Mouse (Mus musculus) heart, embryonic 11.5 days (tissue): ENCODE measurements around the gene Dio1. TPM values are rescaled to one million over a fixed set of nuclear protein-coding genes. Genes with fewer than 3 reads are reported as not detected.

Experiments
- ATAC-seq: fragments of 200-750 bp; cut with Nextera tagmentation; replicated peaks from 2 replicates; pipeline ENCODE4 v1.8.0; 2017; ENCODE audit warnings: moderate library complexity; ENCODE audit not compliant: insufficient number of reproducible peaks, low FRiP score, low TSS enrichment
- H3K27ac ChIP-seq: fragments of 300-500 bp; sonication (generic); 2 replicates; pipeline ENCODE4 v1.5.1; 2014; ENCODE audit warnings: mild to moderate bottlenecking, low read depth, low read length
- H3K27me3 ChIP-seq: fragments of 300-500 bp; sonication (generic); 2 replicates; pipeline ENCODE4 v1.6.1; 2014; ENCODE audit warnings: mild to moderate bottlenecking, low read length, mixed read lengths; ENCODE audit not compliant: control insufficient read depth, insufficient read depth
- H3K36me3 ChIP-seq: fragments of 300-500 bp; sonication (generic); 2 replicates; pipeline ENCODE4 v1.6.1; 2014; ENCODE audit warnings: mild to moderate bottlenecking, low read length, moderate library complexity, mixed read lengths; ENCODE audit not compliant: control insufficient read depth, insufficient read depth
- H3K4me1 ChIP-seq: fragments of 300-500 bp; sonication (generic); 2 replicates; pipeline ENCODE4 v1.6.1; 2014; ENCODE audit warnings: low read length; ENCODE audit not compliant: control insufficient read depth, insufficient read depth
- H3K4me2 ChIP-seq: fragments of 300-500 bp; sonication (generic); 2 replicates; pipeline ENCODE4 v1.6.1; 2014; ENCODE audit warnings: mild to moderate bottlenecking, moderate library complexity
- H3K4me3 ChIP-seq: fragments of 300-500 bp; sonication (generic); 2 replicates; pipeline ENCODE4 v1.5.1; 2014; ENCODE audit warnings: low read depth, low read length
- H3K9ac ChIP-seq: fragments of 300-500 bp; sonication (generic); 2 replicates; pipeline ENCODE4 v1.6.1; 2014; ENCODE audit warnings: mild to moderate bottlenecking, low read depth, low read length, moderate library complexity
- H3K9me3 ChIP-seq: fragments of 300-500 bp; sonication (generic); replicated peaks from 2 replicates; pipeline ENCODE4 v1.6.1; 2016; ENCODE audit warnings: low read length; ENCODE audit not compliant: control insufficient read depth
- WGBS: fragments of 180-500 bp; shearing (Covaris S2); extraction: QIAGEN DNeasy Blood & Tissue Kit; methylation state at CpG from one replicate; pipeline ENCODE4 v1.1.7; 2014; ENCODE audit not compliant: insufficient replicate concordance; 5-methylcytosine and 5-hydroxymethylcytosine counted together
- polyA plus RNA-seq: library from polyadenylated mRNA; unstranded; fragments of >200 nt; fragmentation: Nextera tagmentation; extraction: Ambion mirVana; gene quantifications from 2 replicates; pipeline ENCODE4 v1.2.1, GENCODE M21; 2014

Gene Dio1
- polyA plus RNA-seq, 1 experiment from 2014 or later: not detected

DNA sequence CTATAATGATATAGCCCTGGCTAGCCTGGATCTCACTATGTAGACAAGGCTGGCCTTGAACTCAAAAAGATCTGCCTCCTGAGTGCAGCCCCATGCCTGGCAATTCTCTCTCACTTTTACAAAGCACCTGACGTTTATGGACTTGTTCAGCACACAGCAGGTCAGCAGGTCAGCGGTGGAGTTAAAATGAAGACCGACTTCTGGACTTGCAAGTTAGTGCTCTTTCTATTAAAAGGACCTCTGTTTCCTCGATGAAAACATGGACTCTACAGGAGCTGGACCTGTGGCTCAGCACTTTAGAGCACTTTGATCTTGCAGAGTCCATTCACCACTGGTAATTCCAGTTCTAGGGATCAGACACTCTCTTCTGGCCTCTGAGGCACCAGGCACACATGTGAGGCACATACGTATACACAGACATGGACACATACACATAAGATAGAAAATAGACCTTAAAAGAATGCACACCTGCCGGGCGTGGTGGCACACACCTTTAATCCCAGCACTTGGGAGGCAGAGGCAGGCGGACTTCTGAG lies 8.8 kb downstream of the Dio1 start:
- 75% methylated on average over 8 of the region's 8 CpGs for WGBS
- no peaks in the 10 kb centered on the region for H3K36me3 ChIP-seq
- H3K4me3 ChIP-seq: no peak overlapping the region
- H3K9me3 ChIP-seq: no peaks in the 10 kb centered on the region
- no peak overlapping the region for H3K27ac ChIP-seq
- H3K4me2 ChIP-seq: no peak overlapping the region
- H3K27me3 ChIP-seq: no peaks in the 10 kb centered on the region
- H3K9ac ChIP-seq: no peak overlapping the region
- ATAC-seq: no peak
- H3K4me1 ChIP-seq: no peaks in the 10 kb centered on the region

DNA sequence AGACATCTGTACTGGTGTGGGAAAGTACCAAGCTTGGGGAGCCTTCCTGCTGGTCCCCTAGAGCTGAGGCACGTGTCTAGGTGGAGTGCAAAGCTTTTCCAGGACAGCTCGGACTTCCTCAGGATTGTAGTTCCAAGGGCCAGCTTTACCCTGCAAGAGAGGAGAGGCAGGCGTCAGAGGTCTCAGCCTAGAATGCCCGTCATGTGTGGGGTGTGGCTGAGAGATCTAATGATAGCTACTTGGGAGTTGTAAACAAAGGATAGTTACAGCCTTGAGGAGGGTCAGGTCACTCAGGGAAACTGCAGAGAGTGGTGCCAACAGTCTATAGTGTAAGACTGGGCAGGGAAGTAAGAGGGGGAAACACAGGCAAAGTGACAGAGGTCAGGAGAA lies 14.7 kb downstream of the Dio1 start:
- H3K9me3 ChIP-seq: no peaks in the 10 kb centered on the region
- H3K9ac ChIP-seq: no peak overlapping the region; the same call in 1 of the 2 replicates
- H3K4me3 ChIP-seq: no peak overlapping the region
- H3K4me1 ChIP-seq: peaks cover 6% of the 10 kb centered on the region; the same call in 1 of the 2 replicates
- no peak overlapping the region for H3K4me2 ChIP-seq
- H3K36me3 ChIP-seq: no peaks in the 10 kb centered on the region
- no peaks in the 10 kb centered on the region for H3K27me3 ChIP-seq
- no peak for ATAC-seq
- 37% methylated on average over 4 of the region's 4 CpGs for WGBS
- no peak overlapping the region for H3K27ac ChIP-seq

DNA sequence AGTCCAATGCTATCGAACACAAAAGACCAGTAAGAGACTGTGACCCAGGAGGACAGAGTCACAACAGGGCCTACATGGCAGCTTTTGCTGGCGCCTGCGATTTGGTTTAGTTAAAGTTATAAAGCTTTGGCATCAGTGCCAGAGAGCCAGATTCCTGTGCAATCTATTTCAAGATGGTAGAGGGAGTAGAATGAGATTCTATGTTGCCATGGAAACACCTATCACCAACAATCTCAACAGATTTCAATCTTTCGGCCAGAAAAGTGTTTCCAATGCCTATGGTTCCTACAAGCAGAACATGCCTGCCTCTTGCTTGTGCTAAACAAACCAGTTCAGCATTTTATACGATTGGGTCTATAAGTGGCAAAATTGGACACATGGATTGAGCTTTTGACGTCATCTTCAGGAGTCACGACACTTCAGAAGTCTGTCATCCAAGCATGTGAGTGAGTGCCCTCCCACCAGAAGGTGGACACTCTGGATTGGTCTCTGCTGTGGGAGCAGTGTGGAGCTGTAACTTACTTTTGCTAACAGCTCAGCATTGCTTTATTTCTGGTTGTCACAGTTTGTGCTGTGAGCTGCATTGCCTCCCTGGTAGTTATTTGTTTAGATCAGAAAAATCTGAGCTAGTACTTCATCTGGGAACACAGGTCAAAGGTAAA lies 15.2 kb downstream of the Dio1 start:
- no peak overlapping the region for H3K4me2 ChIP-seq
- H3K36me3 ChIP-seq: no peaks in the 10 kb centered on the region
- H3K27ac ChIP-seq: no peak overlapping the region
- H3K27me3 ChIP-seq: no peaks in the 10 kb centered on the region
- WGBS: 78% methylated on average over 7 of the region's 7 CpGs
- no peak for ATAC-seq
- H3K4me3 ChIP-seq: no peak overlapping the region
- H3K4me1 ChIP-seq: peaks cover 6% of the 10 kb centered on the region; the same call in 1 of the 2 replicates
- no peak overlapping the region for H3K9ac ChIP-seq
- H3K9me3 ChIP-seq: no peaks in the 10 kb centered on the region

DNA sequence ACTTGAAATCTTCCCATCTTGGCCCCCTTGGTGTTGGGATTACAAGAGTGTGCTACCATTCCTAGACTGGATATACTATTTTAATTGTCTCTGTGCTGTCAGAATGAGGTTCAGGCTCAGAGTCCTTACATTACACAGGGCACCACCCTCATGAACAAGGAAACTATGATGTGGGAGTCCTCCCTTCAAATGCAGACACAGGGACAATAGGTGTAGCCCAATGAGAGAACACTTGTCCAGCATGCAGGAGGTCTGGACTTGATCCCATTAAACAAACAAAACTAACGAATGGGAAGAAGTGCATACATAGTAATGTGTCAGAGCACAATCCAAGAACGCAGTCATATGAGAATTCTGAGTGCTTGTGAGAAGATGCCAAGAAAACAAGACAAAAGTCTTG lies 19.5 kb downstream of the Dio1 start:
- Histone ChIP-seq H3K9me3 (no peaks in the 10 kb centered on the region), H3K4me3 (no peak overlapping the region), H3K27me3 (no peaks in the 10 kb centered on the region), H3K27ac (no peak overlapping the region), H3K9ac (no peak overlapping the region), H3K36me3 (no peaks in the 10 kb centered on the region), H3K4me1 (peaks cover 6% of the 10 kb centered on the region; the same call in 1 of the 2 replicates), H3K4me2 (no peak overlapping the region)
- ATAC-seq: no peak
- WGBS: 87% methylated on average over 2 of the region's 2 CpGs

DNA sequence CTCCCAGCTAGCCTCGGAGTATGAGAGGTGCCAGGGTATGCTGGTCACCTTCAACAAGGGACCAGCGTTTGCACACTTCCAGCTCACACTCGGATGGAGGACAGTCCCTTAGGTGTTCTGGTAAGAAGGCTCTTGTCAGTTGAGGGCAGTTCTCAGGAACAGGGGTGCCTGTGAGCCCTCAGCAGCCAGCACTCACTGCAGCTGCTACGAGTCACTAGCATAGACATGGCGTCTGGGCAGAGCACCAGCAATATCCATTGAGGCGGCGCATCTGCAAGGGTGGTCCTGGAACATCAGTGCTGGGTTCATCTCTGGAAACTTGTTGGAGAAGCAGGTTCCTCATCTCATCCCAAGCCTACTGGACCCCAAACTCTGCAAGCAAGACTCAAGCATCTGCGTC lies 20.6 kb downstream of the Dio1 start:
- Histone ChIP-seq H3K27ac (no peak overlapping the region), H3K4me1 (no peaks in the 10 kb centered on the region), H3K9me3 (no peaks in the 10 kb centered on the region), H3K4me2 (no peak overlapping the region), H3K36me3 (no peaks in the 10 kb centered on the region), H3K4me3 (no peak overlapping the region), H3K27me3 (no peaks in the 10 kb centered on the region), H3K9ac (no peak overlapping the region)
- no peak for ATAC-seq
- 84% methylated on average over 8 of the region's 8 CpGs for WGBS

DNA sequence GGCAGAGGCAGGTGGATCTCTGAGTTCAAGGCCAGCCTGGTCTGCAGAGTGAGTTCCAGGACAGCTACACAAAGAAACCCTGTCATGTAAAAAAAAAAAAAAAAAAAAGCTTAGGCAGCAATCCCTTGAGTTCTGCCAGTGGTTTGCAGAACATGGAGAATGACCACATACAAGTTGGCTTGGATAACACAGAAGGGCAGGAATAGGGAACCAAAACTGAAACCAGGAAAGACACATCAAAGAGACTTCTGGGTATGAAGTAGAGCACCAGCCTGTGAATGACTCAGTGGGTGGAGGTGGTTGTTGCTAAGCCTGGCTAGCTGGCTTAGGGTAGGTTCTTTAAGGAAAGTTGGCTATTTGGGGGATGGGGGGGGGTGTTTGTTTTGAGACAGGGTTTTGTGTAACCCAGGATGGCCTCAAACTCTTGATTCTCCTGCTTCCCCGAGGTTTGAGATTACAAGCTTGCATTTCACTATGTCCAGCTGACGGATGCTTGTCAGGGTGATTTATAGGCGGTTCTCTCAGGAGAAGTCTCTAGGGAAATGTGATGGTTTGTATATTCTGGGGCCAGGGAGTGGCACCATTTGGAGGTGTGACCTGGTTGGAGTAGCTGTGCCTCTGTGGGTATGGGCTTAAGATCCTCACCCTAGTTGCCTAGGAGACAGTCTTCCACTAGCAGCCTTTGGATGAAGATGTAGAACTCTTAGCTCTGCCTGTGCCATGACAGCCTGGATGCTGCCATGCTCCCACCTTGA lies 21.3 kb downstream of the Dio1 start:
- WGBS: 66% methylated on average over 3 of the region's 3 CpGs
- Histone ChIP-seq H3K27me3 (no peaks in the 10 kb centered on the region), H3K4me2 (no peak overlapping the region), H3K4me3 (no peak overlapping the region), H3K9me3 (no peaks in the 10 kb centered on the region), H3K9ac (no peak overlapping the region), H3K27ac (no peak overlapping the region), H3K4me1 (no peaks in the 10 kb centered on the region), H3K36me3 (no peaks in the 10 kb centered on the region; the same call in 1 of the 2 replicates)
- no peak for ATAC-seq

DNA sequence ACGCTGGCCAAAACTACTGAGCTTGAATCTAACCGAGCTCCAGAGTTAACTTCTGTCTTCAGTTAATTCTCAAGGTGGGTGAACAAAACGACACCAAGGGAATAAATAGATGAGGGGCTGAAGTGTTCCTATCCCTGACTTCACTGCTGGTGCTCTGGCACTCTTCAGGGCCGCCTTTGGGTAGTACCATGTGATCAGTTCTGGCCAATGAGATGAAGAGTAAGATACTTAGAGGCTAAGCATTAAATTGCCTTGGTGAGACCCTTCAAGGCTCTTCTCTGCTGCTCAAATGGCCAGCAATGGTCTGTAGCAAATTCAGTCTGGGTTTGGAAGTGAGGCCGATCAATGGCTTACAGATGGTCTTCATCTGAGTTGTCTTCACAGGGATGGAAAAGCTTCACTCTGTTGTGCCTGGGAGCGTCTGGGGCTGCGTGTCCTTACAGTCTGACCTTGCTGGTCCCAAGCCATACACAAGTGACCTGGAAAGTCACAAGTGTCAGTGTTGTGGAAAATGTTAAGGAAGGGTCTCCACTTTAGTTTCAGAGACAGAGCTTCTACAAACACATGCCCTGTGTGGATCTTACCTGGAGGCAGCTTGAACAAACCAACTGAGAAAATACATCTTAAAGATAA lies 26.0 kb downstream of the Dio1 start:
- no peak overlapping the region for H3K27ac ChIP-seq
- no peaks in the 10 kb centered on the region for H3K27me3 ChIP-seq
- no peak overlapping the region for H3K4me2 ChIP-seq
- H3K4me1 ChIP-seq: no peaks in the 10 kb centered on the region
- no peaks in the 10 kb centered on the region for H3K9me3 ChIP-seq
- no peak overlapping the region for H3K4me3 ChIP-seq
- no peak for ATAC-seq
- H3K9ac ChIP-seq: no peak overlapping the region
- 65% methylated on average over 7 of the region's 7 CpGs for WGBS
- no peaks in the 10 kb centered on the region; the same call in 1 of the 2 replicates for H3K36me3 ChIP-seq

DNA sequence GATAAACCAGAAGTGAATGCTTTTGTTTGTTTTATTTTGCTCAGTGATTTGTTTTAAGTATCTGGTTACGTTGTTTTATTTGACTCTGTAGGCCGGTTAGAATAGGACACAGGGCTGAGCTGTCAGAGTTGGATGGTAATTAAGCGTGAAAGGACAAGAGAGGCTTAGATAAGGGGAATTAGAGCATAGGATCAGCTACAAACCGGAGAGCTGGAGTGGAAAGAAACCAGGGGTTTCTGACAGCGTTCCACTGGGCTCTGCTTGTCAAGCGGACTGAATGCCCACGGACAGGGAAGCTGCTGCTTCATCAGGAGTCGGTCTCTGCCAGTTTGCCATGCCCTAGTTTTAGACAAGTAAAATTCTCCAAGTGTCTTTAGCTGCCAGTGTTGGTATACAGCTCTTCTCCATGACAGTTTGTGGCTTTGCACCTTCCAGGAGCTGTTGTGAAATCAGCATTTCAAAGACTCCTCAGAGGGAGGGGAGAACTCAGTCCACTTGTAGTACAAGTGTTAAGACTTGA lies 28.7 kb downstream of the Dio1 start:
- H3K27me3 ChIP-seq: no peaks in the 10 kb centered on the region
- H3K4me1 ChIP-seq: no peaks in the 10 kb centered on the region
- ATAC-seq: no peak
- no peak overlapping the region for H3K4me3 ChIP-seq
- H3K4me2 ChIP-seq: peak overlapping the region; percentile 14; the same call in 1 of the 2 replicates
- no peaks in the 10 kb centered on the region; the same call in 1 of the 2 replicates for H3K36me3 ChIP-seq
- H3K9me3 ChIP-seq: no peaks in the 10 kb centered on the region
- WGBS: 18% methylated on average over 8 of the region's 8 CpGs
- no peak overlapping the region for H3K27ac ChIP-seq
- no peak overlapping the region for H3K9ac ChIP-seq
